Mouse (Mus musculus): ENCODE results near the gene Olfr160.

Olfr160 gene

GRCm38 (mm10) chr9:37716150-37716549 lies at the start of gene Olfr160:
Gene Olfr160 (minus strand): TSS chr9:37716250.
- DNase-seq (ENCODE audit: low spot score in 2 of 2): no peak

- no peak for DNase-seq (ENCODE audit: low spot score in 2 of 2)
These were observed 46.5 kb upstream of the Olfr160 start for GRCm38 (mm10) chr9:37762541-37762940.

- no peak for DNase-seq (ENCODE audit: low spot score in 2 of 2)
These were observed 45.7 kb upstream of the Olfr160 start for GRCm38 (mm10) chr9:37761728-37762127.

GRCm38 (mm10) chr9:37752006-37752405 lies 36.0 kb upstream of the Olfr160 start:
- DNase-seq (ENCODE audit: low spot score in 2 of 2): no peak

- DNase-seq (ENCODE audit: low spot score in 2 of 2): no peak
These were observed 35.4 kb upstream of the Olfr160 start for GRCm38 (mm10) chr9:37751467-37751866.

GRCm38 (mm10) chr9:37750319-37751075 lies 34.4 kb upstream of the Olfr160 start:
- DNase-seq (ENCODE audit: low spot score in 2 of 2): no peak

- no peak for DNase-seq (ENCODE audit: low spot score in 2 of 2)
These were observed 28.8 kb upstream of the Olfr160 start, which contains the start of gene Olfr874 for GRCm38 (mm10) chr9:37744806-37745205. Gene Olfr874 (plus strand): TSS chr9:37745106.

- DNase-seq (ENCODE audit: low spot score in 2 of 2): no peak
These were observed 18.3 kb upstream of the Olfr160 start for GRCm38 (mm10) chr9:37734310-37734709.

GRCm38 (mm10) chr9:37689970-37690686 lies 25.9 kb downstream of the Olfr160 start:
- DNase-seq (ENCODE audit: low spot score in 2 of 2): no peak

- no peak for DNase-seq (ENCODE audit: low spot score in 2 of 2)
These were observed 28.1 kb downstream of the Olfr160 start for GRCm38 (mm10) chr9:37687941-37688303.

GRCm38 (mm10) chr9:37687288-37687940 lies 28.6 kb downstream of the Olfr160 start:
- DNase-seq (ENCODE audit: low spot score in 2 of 2): no peak

GRCm38 (mm10) chr9:37681123-37681522 lies 34.9 kb downstream of the Olfr160 start:
- DNase-seq (ENCODE audit: low spot score in 2 of 2): no peak

- no peak for DNase-seq (ENCODE audit: low spot score in 2 of 2)
These were observed 40.8 kb downstream of the Olfr160 start for GRCm38 (mm10) chr9:37675287-37675686.

- no peak for DNase-seq (ENCODE audit: low spot score in 2 of 2)
These were observed 45.8 kb downstream of the Olfr160 start for GRCm38 (mm10) chr9:37670261-37670660.

- DNase-seq (ENCODE audit: low spot score in 2 of 2): no peak
These were observed 46.4 kb downstream of the Olfr160 start for GRCm38 (mm10) chr9:37669678-37670077.

GRCm38 (mm10) chr9:37669115-37669514 lies 46.9 kb downstream of the Olfr160 start, which contains the start of gene Panx3:
Gene Panx3 (minus strand): TSS chr9:37669235.
- DNase-seq (ENCODE audit: low spot score in 2 of 2): no peak

- no peak for DNase-seq (ENCODE audit: low spot score in 2 of 2)
These were observed 50.0 kb downstream of the Olfr160 start for GRCm38 (mm10) chr9:37666045-37666444.

- DNase-seq (ENCODE audit: low spot score in 2 of 2): no peak
These were observed 51.4 kb downstream of the Olfr160 start for GRCm38 (mm10) chr9:37664604-37665003.

- DNase-seq (ENCODE audit: low spot score in 2 of 2): no peak
These were observed 52.8 kb downstream of the Olfr160 start for GRCm38 (mm10) chr9:37663210-37663609.

GRCm38 (mm10) chr9:37659413-37659812 lies 56.6 kb downstream of the Olfr160 start:
- no peak for DNase-seq (ENCODE audit: low spot score in 2 of 2)
